Mouse (Mus musculus) adipose tissue, adult 10 weeks (tissue): Measurements from ENCODE around the gene Cmtm7. TPM values are rescaled to one million over a fixed set of nuclear protein-coding genes. Genes with fewer than 3 reads are reported as not detected.

Experiments used
- polyA plus RNA-seq: library from polyadenylated mRNA; stranded (reverse); fragments of 350-450 nt; fragmentation: Illumina TruSeq; extraction: RNeasy Lipid Tissue Mini Kit (QIAGEN cat#74804); gene quantifications from one replicate; pipeline ENCODE4 v1.2.3, GENCODE M21; 2014; ENCODE audit warnings: low read depth, low replicate concordance

Cmtm7 gene
- polyA plus RNA-seq = 18.3 TPM

GRCm38 (mm10) chr9:114781526-114782212, at the start of gene Cmtm7:
TSS of gene Cmtm7 (minus strand) at chr9:114781856.

GRCm38 (mm10) chr9:114731011-114731755, 50.5 kb downstream of the Cmtm7 start, which contains the start of gene Cmtm6:
TSS of gene Cmtm6 (plus strand) at chr9:114731116.

Other genes starting within 250 kb of the Cmtm7 start
- gene Trim71, start 217.5 kb downstream of the Cmtm7 start, polyA plus RNA-seq = not detected
- gene Cnot10, start 141.7 kb downstream of the Cmtm7 start, polyA plus RNA-seq = 36.9 TPM
- gene Dync1li1, start 93.1 kb downstream of the Cmtm7 start, polyA plus RNA-seq = 28.0 TPM
- gene Cmtm6, start 50.7 kb downstream of the Cmtm7 start, polyA plus RNA-seq = 74.0 TPM
- gene Cmtm8, start 62.3 kb upstream of the Cmtm7 start, polyA plus RNA-seq = 21.3 TPM
- gene Gpd1l, start 152.1 kb upstream of the Cmtm7 start, polyA plus RNA-seq = 26.1 TPM
- 13.4 TPM for gene Osbpl10, start 196.7 kb upstream of the Cmtm7 start, polyA plus RNA-seq
- 96.6 TPM for gene Rps27rt, start 200.9 kb upstream of the Cmtm7 start, polyA plus RNA-seq